Mouse (Mus musculus) limb, embryonic 14.5 days (tissue): ENCODE data around the gene Ptprn2. TPM values are rescaled to one million over a fixed set of nuclear protein-coding genes. Genes with fewer than 3 reads are reported as not detected.

Source experiments
- ATAC-seq: fragments of 200-750 bp; cut with Nextera tagmentation; 2 replicates; pipeline ENCODE4 v1.8.0; 2017; ENCODE audit warnings: low read depth, moderate number of reproducible peaks, moderate TSS enrichment; ENCODE audit not compliant: low FRiP score
- DNase-seq: peaks from one replicate; pipeline ENCODE4 v3.0.0-alpha.2; 2015; ENCODE audit warnings: low spot score
- H3K27ac ChIP-seq: fragments of 300-500 bp; sonication (generic); replicated peaks from 2 replicates; pipeline ENCODE4 v1.5.1; 2014; ENCODE audit warnings: low read depth, mild to moderate bottlenecking, low read length, moderate library complexity, mixed read lengths
- H3K27me3 ChIP-seq: fragments of 300-500 bp; sonication (generic); 2 replicates; pipeline ENCODE4 v1.6.1; 2014; ENCODE audit warnings: low read length, mixed read lengths; ENCODE audit not compliant: control insufficient read depth, insufficient read depth
- H3K36me3 ChIP-seq: fragments of 300-500 bp; sonication (generic); 2 replicates; pipeline ENCODE4 v1.6.1; 2014; ENCODE audit warnings: mild to moderate bottlenecking, low read length, moderate library complexity, mixed read lengths; ENCODE audit not compliant: control insufficient read depth, insufficient read depth
- H3K4me1 ChIP-seq: fragments of 300-500 bp; sonication (generic); 2 replicates; pipeline ENCODE4 v1.6.1; 2014; ENCODE audit warnings: antibody characterized with exemption, low read length, mixed read lengths; ENCODE audit not compliant: control insufficient read depth, insufficient read depth
- H3K4me2 ChIP-seq: fragments of 300-500 bp; sonication (generic); replicated peaks from 2 replicates; pipeline ENCODE4 v1.6.1; 2014; ENCODE audit warnings: low read depth, mild to moderate bottlenecking, low read length, moderate library complexity; ENCODE audit not compliant: severe bottlenecking
- H3K4me3 ChIP-seq: fragments of 300-500 bp; sonication (generic); replicated peaks from 2 replicates; pipeline ENCODE4 v1.5.1; 2014; ENCODE audit warnings: low read length
- H3K9ac ChIP-seq: fragments of 300-500 bp; sonication (generic); 2 replicates; pipeline ENCODE4 v1.6.1; 2014; ENCODE audit warnings: mild to moderate bottlenecking, low read depth, low read length, moderate library complexity; ENCODE audit not compliant: severe bottlenecking
- H3K9me3 ChIP-seq: fragments of 300-500 bp; sonication (generic); 2 replicates; pipeline ENCODE4 v1.6.1; 2016; ENCODE audit warnings: low read length; ENCODE audit not compliant: control insufficient read depth
- POLR2A ChIP-seq: fragments of 200-500 bp; IDR thresholded peaks from 2 replicates; pipeline ENCODE4 v1.8.0; 2012; ENCODE audit warnings: inconsistent platforms, mild to moderate bottlenecking, moderate library complexity, borderline replicate concordance; ENCODE audit not compliant: insufficient read depth, insufficient read length; ENCODE audit errors: extremely low read depth
- WGBS: fragments of 180-500 bp; shearing (Covaris S2); extraction: QIAGEN DNeasy Blood & Tissue Kit; methylation state at CpG from one replicate; pipeline ENCODE4 v1.1.7; 2014; 5-methylcytosine and 5-hydroxymethylcytosine counted together
- polyA plus RNA-seq, 2 experiments: library from polyadenylated mRNA; depleted of rRNA in 1 of 2; stranded (reverse) in 1 of 2; unstranded in 1 of 2; fragments of >200 nt; fragmentation: Nextera tagmentation in 1 of 2; extraction: Ambion mirVana in 1 of 2; gene quantifications; 2 replicates each; pipeline versions ENCODE4 v1.2.1 to v1.2.3; 2012 to 2014

Gene Ptprn2
- polyA plus RNA-seq, 2 experiments = 0.08 to 0.65 TPM

- DNase-seq (no peak), ATAC-seq (no peak)
- Histone ChIP-seq H3K4me1 (no peaks in the 10 kb centered on the region), H3K9me3 (no peaks in the 10 kb centered on the region), H3K9ac (no peak overlapping the region), H3K4me3 (no peak overlapping the region), H3K27ac (no peak overlapping the region), H3K4me2 (no peak overlapping the region), H3K27me3 (no peaks in the 10 kb centered on the region), H3K36me3 (no peaks in the 10 kb centered on the region)
- no peak for TF ChIP-seq POLR2A
Observed at GRCm38 (mm10) chr12:116473761-116474160, 11.8 kb upstream of the Ptprn2 start.

- Histone ChIP-seq H3K36me3 (no peaks in the 10 kb centered on the region), H3K9ac (no peak overlapping the region), H3K4me2 (no peak overlapping the region), H3K4me3 (no peak overlapping the region), H3K9me3 (no peaks in the 10 kb centered on the region), H3K27ac (no peak overlapping the region), H3K27me3 (no peaks in the 10 kb centered on the region), H3K4me1 (no peaks in the 10 kb centered on the region)
- no peak for ATAC-seq
- no peak for DNase-seq
- no peak for TF ChIP-seq POLR2A
- WGBS = 62% methylated on average over 3 of the region's 3 CpGs
Observed at GRCm38 (mm10) chr12:116474676-116475075, 10.8 kb upstream of the Ptprn2 start.

DNA sequence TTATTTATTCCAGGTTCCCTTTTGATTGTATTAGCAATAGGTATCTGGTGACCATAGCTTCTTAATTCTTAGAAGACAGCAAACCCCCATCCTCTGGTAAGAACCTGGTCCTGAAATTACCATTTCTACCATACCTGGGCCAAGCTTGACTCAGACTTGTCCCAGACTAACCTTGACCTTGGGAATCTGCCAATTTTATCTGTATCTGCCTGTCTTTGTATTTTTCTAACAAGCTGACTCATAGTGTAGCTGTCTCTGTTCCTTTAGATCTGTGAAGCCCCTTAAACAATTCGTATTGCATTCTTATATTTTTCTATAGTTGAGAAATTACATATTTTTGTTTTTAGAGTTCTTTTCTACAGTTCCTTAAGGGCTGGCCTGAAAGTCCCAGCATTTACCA is 6.7 kb upstream of the Ptprn2 start:
- ATAC-seq (no peak), DNase-seq (no peak)
- Histone ChIP-seq H3K4me1 (no peaks in the 10 kb centered on the region), H3K9ac (no peak overlapping the region), H3K27me3 (no peaks in the 10 kb centered on the region), H3K27ac (no peak overlapping the region), H3K9me3 (no peaks in the 10 kb centered on the region), H3K4me3 (no peak overlapping the region), H3K36me3 (no peaks in the 10 kb centered on the region), H3K4me2 (no peak overlapping the region)
- TF ChIP-seq POLR2A = no peak
- 68% methylated on average over 1 of the region's 1 CpGs for whole genome bisulfite sequencing

- 79% methylated on average over 1 of the region's 1 CpGs for WGBS
- DNase-seq = no peak
- ATAC-seq = no peak
Observed at GRCm38 (mm10) chr12:116481921-116482320, 3.6 kb upstream of the Ptprn2 start.

GRCm38 (mm10) chr12:116483581-116483980 is 1.9 kb upstream of the Ptprn2 start:
- Histone ChIP-seq H3K27me3 (peaks cover 14% of the 10 kb centered on the region; the same call in 1 of the 2 replicates), H3K36me3 (no peaks in the 10 kb centered on the region), H3K4me2 (no peak overlapping the region), H3K4me3 (no peak overlapping the region), H3K27ac (no peak overlapping the region), H3K9ac (no peak overlapping the region), H3K4me1 (peaks cover 8% of the 10 kb centered on the region; the same call in 1 of the 2 replicates), H3K9me3 (no peaks in the 10 kb centered on the region)
- TF ChIP-seq POLR2A = no peak
- DNase-seq = no peak
- WGBS = 65% methylated on average over 2 of the region's 2 CpGs
- no peak for ATAC-seq

More at GRCm38 (mm10) chr12:116481921-116482320, 3.6 kb upstream of the Ptprn2 start:
- Histone ChIP-seq H3K27me3 (peaks cover 7% of the 10 kb centered on the region; the same call in 1 of the 2 replicates), H3K4me2 (no peak overlapping the region), H3K9me3 (no peaks in the 10 kb centered on the region), H3K27ac (no peak overlapping the region), H3K4me1 (peaks cover 8% of the 10 kb centered on the region; the same call in 1 of the 2 replicates), H3K9ac (no peak overlapping the region), H3K4me3 (no peak overlapping the region), H3K36me3 (no peaks in the 10 kb centered on the region)
- no peak for TF ChIP-seq POLR2A

GRCm38 (mm10) chr12:116484991-116485390 is 529 bp upstream of the Ptprn2 start:
- DNase-seq (no peak), ATAC-seq (peak; percentile 7; the same call in 1 of the 2 replicates)
- TF ChIP-seq POLR2A = no peak

More at GRCm38 (mm10) chr12:116484991-116485390, 529 bp upstream of the Ptprn2 start:
- H3K4me2 ChIP-seq = peak overlapping the region; percentile 96; the same call in 1 of the 2 replicates
- H3K9ac ChIP-seq = no peak overlapping the region
- H3K9me3 ChIP-seq = no peaks in the 10 kb centered on the region
- WGBS = 79% methylated on average over 8 of the region's 8 CpGs
- H3K27ac ChIP-seq = no peak overlapping the region
- peaks cover 14% of the 10 kb centered on the region; the same call in 1 of the 2 replicates for H3K27me3 ChIP-seq
- H3K36me3 ChIP-seq = no peaks in the 10 kb centered on the region
- peaks cover 8% of the 10 kb centered on the region; the same call in 1 of the 2 replicates for H3K4me1 ChIP-seq
- H3K4me3 ChIP-seq = no peak overlapping the region
